Mouse (Mus musculus) layer of hippocampus, adult 8-10 months (tissue): ENCODE measurements at regions not wholly inside any gene's neighbourhood (a gene's known extent, or its start where the extent isn't known, plus 50 kb on each side); places are given as distances from the start of the nearest gene placed in this dataset.
"Not testable (repeated sequence)": the region's sequence is repeated elsewhere in the genome, so short reads cannot be mapped to it uniquely, and the experiment has no call there.

Experiments used
- DNase-seq, 2 experiments: peaks; one replicate each; pipeline ENCODE4 v3.0.0; 2022; ENCODE audit warnings: low spot score in 2 of 2

DNA sequence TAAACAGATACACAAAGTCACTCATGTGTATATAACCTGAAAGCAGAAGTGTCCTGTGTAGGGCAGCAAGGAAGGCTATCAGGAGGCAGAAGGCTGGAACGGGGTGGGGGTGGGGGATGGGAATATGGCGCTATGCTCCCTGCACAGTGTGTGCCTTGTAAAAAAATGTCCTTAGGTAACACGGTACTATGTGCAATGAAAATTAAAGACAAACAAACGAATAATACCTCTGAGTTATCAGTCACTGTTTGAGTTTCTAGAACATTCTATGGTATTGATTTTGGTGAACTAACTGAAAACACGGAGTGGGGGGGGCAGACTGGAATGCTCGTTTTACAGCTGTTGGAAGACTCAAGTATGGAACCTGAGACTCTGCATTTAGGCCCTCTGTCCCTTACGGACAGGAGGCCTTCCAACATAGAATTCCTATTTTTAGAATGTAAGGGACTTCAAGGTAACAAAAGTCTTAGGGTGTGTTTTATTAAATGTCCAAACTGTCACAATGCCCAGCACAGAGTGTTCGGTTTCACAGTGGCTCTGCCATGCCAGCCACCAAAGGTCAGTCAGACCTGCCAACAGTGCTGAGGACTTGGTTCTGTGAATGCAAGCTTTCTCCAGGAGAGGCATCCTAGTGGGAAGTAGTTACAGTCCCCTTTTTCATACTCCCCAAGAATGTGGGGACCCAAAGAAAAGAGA, 240.6 kb downstream of the Ano6 start:
- DNase-seq, result no peak

DNA sequence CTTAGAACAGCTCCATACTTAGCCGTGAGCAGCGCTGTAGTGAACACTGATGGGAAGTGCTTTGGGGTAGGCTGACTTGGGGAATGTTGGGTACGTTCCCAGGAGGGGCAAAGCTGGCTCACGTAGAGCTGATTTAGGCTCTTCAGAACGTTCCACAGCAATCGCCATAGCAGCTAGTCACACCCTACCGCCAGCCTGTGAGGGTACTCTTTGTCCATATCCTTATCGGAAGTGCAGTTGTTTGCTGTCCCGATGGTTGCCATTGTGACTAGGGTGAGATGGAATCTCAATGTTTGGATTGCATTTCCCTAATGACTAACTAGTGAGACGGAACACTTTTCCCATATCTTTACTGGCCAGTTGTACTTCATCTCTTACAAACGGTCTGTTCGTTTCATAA, 244.6 kb downstream of the Ano6 start:
- no peak for DNase-seq

DNA sequence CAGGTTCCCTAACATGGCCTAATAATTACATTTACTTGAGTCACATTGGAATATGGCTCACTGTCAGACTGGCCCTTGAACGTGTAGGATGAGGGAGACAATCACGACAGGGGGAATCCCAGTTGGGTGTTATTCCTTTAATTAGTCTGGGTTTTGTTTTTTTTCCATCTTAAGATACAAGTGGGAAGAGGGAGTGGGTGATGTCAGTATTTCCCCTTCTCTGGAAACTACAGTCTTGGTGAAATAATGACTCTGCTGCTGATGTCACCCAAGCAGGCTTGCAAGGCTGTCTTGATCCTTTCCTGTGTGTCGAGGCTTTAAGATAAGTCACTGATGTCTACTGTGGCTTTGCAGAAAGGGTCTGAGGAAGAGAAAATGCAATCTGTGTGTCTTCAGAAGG, 241.8 kb upstream of the Arid2 start:
- DNase-seq, result no peak

DNA sequence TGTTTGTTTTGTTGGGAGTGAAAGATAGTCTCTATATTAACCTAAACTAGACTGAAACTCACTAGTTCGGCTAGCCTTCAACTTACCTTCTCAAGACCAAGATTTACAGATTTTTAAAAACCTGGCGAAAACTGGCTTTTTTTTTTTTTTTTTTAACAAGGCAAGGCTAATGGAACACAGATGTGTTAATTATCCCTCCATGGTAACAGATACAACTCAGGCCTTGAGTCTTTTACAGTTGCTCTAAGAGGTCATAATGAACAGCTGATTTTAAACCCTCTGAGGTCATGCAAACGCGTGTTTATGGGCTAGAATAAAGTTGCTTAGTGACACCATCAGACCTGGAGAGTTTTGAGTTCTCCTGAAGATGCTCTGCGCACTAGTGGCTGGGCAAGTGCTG, 240.7 kb upstream of the Arid2 start:
- DNase-seq, result no peak

DNA sequence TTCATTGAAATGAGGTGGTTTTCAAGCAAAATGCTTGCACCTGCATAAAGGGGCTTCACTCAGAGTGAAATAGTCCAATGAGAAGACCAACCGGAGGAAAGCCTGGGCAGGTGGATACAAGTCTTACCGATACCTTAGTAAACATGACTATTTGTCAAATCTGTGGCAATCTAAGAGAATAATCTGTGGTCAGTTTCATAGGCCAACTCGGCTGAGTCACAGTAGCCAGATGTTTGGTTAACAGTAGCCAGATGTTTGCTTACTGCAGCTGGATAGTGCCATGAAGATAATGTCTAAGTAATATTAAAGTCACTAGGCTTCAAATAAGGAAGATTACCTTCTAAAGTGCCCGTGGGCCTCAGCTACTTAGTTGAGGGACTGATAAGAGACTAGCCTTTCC, 236.9 kb upstream of the Arid2 start:
- DNase-seq, result no peak

DNA sequence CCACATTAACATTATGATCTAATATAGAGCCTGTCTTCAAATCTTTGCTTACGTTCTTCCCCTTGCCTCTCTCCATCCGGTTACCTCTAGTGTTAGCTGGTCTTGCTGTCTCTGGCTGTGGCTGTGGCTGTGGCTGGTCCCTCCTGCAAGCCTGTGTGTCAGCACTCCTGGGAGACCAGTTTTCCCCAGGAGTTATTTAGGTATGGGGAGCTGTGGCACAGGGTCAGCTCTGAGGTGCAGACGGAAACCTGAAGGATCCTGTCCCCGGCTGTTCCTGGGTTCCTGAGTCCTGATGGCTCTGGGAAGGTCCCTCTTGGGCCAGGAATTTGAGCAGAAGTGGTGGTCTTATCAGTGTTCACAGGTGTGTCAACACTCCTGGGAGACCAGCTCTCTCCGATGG, 234.7 kb upstream of the Arid2 start:
- DNase-seq, result no peak

DNA sequence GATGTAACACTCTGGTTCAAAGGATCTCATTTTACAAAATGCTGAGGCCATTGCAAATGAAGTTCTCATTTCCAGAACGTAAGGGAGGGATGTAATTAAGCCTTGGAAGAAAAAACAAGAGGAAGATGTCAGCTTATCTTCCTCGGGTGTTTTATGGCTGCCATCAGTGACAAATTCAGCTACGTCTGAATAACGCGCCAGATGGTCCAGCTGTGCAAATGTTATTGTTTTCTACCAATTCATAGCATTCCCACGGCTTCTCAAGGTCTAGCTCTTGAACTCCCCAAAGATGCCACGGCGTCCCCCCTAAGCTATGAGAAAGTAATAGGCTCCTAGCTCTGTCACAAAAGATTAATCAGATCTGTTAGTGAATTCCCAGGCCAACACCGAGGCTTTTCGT, 232.0 kb upstream of the Arid2 start:
- DNase-seq, result no peak

DNA sequence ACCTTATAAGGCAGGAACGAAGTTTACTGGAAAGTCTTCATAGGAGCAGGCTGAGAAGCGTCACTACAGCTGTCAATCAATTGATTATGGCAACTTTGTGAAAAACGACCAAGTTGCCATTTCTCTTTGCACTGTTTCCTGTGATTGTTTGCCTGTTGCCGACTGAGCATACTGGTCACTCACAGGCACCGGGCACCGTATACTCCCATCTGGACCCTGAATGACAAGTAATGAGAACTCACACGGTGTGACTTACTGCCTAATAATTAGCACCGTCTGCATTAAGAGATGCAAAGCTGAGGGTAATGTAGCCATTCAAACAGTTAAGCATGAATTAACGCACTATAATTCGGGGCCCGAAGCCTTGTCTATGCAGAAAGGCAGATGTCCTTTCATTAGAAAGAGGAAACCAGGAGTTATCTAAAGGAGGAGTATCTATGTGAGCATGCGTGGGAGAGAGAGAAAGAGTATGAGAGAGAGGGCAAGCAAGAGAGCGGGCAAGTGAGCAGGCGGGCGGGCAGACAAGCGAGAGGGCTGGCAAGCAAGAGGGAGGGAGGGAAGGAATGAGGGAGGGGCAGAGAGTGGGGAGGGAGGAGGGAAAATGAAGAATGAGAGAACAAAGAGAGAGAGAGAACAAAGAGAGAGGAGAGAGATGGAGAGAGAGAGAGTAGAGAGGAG, 231.4 kb upstream of the Arid2 start:
- DNase-seq, result no peak

DNA sequence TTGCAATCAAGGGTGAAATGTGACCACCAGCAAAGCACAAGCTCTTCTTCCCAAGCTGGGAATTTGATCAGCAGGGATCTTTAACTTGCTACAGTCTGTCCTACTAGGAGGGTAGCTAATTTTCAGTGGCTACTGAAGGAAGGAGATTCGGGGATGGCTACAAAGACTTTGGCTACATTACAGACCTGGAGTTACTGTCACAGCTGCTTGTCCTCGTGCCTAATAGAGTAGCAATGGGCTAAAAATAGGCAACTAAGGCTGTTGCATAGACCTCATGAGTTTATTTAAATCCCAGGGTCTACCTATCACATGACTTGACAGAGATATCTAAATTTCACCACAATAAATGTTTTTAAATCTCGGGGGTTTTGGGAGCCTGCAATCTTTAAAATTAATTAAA, 227.7 kb upstream of the Arid2 start:
- DNase-seq, result no peak

DNA sequence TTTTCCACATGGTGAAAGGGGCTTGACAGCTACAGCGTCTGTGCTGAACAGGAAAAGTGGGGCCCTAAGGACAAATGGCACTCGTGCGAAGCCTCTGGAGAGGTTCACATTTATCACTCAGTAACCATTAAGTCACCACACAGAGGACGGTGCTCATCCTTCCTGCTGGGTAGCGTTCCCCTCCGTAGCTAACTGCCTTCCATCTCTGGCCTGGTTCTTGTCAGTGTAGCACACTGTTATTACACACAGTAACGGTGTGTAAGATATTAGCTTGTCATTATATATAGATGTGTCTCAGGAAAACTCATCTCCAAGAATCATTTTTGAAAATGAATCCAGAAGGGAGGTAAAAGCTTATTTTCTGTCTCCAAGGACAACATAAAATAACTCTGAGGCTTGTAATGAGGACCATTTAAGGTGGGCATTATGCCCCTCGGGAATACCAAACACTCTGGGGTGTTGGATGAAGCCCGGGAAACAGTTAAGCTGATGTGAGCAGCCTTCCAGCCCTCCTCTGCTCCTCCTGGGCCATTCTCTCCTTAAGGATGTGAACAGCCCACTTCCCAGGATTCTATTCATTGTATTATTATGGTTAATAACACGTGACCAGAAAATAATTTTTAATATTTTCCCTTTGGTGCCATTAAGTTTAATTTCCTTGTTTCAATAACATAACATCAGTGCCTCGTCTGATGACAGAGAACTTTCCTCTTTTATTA, 222.7 kb upstream of the Arid2 start:
- no peak for DNase-seq

DNA sequence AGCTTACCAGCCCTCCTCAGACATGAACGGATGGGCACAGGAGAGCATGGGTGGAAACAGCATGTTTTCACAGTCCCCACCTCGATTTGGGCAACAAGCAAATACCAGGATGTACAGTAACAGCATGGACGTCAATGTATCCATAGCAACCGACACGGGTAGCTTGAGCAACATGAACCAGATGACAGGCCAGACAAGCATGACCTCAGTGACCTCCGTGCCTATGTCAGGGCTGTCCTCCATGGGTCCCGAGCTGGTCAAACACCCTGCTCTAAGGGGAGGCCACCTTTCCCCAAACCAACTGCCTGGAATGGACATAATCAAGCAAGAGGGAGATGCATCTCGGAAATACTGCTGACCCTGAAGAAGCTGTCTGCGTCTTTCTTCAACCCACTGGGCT, 211.7 kb upstream of the Arid2 start:
- DNase-seq, result no peak

DNA sequence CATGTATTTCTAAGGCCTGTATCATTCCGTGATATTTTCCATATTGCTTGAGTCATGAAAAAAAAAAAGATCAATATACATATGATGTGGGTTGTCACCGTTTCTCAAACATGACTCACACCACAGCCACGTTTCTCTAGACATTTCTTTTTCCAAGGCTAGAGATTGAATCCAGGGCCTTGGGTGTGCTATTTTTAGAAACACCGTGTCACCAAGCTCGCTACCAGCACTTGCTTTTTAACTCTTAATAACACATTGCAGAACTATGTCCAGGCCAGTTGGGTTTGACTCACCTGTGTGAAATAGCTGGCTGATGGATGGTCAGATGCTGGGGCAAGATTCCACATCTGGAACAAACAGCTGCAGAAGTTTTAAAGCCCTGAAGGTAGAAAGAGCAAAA, 209.6 kb upstream of the Arid2 start:
- no peak for DNase-seq

DNA sequence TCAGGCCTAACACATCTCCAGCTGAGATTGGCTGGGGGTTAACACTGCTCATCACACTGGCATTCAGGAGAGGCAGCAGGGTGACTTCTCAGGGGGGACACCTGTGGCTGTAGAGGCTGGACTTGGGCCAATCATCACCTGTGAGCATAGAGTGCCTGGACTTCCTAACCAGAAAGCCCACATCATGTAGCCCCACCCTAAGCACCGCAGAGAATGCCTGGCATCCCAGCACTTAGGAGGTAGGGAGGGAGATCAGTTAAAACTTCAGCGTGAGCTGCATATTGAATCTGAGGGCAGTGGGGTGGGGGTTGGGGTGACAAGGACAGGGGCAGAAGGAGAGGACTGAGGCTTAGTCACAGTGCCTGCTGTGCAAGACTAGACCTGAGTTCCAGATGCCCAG, 208.7 kb upstream of the Arid2 start:
- DNase-seq, result no peak

DNA sequence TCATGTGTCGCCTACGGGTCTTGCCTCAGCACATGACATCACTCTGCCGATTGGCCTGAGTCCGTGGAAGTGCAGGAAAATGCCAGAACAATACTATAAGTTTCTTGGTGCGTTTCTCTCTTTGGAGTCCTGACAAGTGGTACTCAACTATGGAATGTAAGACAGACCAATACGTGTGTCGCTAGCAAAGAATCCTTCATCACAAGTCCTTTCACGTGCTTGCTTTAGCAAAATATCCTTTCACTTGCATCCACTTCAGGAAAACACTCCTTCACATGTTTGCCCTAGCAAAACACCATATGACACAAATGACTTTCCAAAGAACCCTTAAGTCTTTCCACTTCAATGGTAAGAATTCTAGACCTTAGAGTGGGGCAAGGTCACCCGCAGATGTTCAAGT, 197.6 kb upstream of the Arid2 start:
- DNase-seq, result no peak

DNA sequence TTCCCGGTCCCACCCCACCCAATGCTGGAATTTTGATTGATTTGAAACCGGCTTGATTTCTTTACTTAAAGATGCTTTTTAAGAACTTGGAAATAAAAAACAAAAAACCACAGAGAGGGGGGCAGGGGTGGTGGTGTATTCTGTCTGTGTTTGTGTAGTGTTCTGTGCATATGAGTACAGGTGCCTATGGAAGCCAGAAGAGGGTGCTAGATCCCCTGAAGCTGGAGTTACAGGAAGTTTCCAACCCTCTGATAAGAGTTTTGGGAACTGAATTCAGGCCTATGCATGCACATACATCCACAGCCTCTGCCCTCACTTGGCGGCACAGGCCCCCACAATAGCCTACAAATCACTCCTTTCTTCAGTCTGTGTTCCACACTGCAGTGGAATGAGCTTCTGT, 190.9 kb upstream of the Arid2 start:
- no peak for DNase-seq

DNA sequence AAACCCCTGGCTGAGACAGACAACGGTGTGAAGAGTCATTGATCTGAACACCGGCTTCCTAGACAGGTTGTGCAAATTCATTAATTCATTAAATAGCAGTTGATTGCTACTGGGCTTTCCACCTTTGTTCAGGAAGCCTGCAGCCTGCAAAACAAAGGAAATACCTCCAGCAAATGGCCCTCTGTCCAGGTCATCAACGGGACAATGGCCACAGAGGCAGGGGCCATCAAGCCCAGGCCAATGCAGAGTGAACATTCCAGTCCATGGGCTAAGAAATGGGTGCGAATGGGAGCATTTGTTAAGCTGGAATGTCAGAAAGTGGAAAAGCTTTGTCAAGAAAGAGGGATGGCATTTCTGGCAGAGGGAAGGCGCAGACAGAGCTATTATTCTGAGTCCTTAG, 188.5 kb upstream of the Arid2 start:
- DNase-seq, result no peak

DNA sequence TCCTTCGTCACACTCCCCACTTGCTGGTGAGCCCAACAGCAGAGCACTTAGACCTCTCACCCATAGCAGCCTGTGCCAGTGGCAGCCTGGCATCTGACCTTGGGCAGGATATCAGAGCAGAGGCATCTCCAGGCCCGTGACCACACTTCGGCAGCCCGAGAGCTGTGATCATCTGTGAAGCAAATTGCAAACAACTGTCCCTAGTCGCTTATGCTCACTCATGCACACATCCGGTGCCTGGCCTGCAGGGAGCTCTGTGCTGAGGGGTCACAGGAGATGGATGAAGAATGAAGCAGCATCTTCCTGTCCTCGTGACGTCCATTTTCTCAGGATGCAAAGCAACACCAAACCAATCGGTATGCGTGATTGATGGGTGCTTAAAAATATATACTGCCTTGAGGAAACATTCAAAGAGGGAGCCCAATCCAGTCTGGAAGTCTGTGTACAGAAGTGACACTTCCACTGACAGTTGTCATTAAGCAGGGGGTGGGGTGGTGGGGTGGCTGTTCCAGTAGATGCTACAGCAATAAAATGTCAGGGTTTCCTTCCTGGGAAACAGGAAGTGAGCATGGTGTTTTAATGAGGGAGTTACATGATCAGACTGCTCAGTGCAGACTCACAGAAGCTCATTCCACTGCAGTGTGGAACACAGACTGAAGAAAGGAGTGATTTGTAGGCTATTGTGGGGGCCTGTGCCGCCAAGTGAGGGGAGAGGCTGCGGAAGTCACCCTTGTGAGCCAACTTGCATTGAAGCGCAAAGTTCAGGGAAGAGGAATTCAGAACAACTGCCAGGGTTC, 187.3 kb upstream of the Arid2 start:
- DNase-seq, result not testable (repeated sequence)

DNA sequence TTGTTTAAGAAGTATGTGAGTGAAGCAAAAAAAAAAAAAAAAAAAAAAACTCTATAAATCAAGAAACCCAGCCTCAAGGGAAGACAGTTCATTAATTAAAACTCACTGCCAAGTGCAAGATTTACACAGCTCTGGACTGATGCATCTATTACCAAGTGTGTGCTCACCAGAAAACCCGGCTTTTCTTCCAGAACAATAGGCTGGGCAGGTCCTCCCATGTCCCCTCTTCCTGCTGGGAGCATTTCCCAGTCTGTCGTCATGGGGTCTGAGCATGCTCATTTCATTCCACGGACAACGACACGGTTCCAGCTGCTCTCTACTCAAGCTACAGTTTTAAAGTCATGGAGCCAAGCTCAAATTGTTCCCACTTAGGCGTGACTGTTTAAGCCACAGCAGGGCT, 183.6 kb upstream of the Arid2 start:
- no peak for DNase-seq

DNA sequence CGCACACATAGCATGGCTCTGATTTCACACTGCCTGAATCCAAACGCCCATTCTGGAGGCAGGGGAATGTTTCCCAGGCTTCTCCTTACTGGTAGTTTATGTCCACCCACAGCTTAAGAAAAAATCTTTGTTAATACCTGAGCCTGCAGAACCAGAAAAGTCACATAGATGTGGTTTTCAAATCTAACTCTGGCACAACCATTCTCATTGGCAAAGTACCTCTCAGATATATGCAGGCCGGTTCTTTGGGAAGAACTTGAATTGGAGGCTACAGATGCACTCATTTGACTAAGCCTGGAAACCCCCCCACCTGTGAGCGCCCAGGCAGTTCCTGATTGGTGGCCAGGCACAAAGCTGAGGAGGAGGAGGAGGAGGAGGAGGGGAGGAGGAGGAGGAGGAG, 179.8 kb upstream of the Arid2 start:
- DNase-seq, result no peak

DNA sequence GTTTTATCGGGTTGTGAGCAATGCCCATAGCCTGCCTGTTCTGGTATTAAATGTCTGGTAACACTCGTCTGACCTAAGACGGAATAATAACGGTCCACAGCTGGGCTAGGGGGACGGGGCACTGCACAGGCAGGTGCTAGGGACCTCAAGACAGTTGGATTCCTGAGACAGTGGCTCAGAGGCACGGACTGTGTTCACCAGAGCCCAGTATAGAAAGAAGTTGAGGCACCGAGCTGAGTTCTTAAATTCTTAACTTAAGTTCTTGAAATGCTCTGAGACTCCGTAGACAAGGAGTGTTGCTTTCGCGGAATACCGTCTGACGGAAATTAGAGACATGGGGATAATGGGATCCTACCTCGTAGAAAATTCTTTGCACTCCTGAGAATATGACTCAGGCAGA, 174.2 kb upstream of the Arid2 start:
- DNase-seq, result no peak

DNA sequence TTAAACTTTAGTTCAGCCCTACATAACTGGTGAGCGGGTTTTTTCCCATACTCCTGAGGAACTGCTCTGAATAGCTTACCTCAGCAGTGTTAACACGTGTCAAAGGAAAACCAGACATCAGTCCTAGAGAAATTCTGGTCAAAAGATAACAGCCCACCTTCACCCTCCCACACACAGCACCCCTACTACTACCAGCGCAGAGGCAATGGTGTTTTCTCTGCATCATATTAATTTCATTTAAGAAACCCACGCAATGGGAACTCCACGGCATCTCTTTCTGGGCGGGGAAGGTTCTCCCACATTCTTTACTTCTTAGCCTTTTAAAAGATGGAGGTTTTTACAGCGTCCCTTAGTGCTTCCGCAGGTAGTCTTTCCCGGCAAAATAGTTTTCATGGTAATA, 172.7 kb upstream of the Arid2 start:
- no peak for DNase-seq

DNA sequence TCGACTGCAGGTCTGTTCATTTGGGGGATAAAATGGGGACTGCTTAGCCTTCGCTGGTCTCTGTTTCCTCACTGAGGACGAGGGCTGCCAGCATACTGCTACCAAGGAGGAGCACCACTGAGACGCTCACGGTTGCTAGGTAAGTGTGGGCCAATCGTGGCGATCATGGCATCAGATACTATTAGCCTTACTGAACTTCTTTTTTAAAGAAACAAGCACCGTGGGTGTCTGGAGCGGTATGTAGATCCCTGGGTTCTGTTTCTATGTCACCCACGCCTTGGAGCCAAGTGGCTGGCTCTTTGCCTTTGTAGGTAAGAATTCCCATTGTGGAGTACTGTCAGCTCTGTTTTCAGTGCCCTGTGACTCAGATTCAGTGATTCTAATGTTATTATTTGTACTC, 172.1 kb upstream of the Arid2 start:
- DNase-seq, result peak in 1 of 2 experiments; percentile 19
